Mouse (Mus musculus) MEL (cell line): Measurements from ENCODE around the gene Eid1. TPM values are rescaled to one million over a fixed set of nuclear protein-coding genes. Genes with fewer than 3 reads are reported as not detected.

Experiments
- DNase-seq: peaks from one replicate; pipeline ENCODE4 v3.0.0; 2011; ENCODE audit warnings: low read depth, low spot score
- H3K27ac ChIP-seq: 2 replicates; pipeline ENCODE4 v1.5.1; 2012; ENCODE audit warnings: low read depth, mild to moderate bottlenecking, control low read depth, low read length, moderate library complexity; ENCODE audit not compliant: control insufficient read depth
- H3K27me3 ChIP-seq, 2 experiments: fragments of 150-350 bp in 1 of 2; sonication (generic) in 1 of 2; 2 replicates each; pipeline ENCODE4 v1.6.1; 2012; ENCODE audit warnings: low read length in 2 of 2, mild to moderate bottlenecking in 2 of 2, improper control_type of control experiment in 1 of 2, moderate library complexity in 1 of 2; ENCODE audit not compliant: insufficient read depth in 2 of 2, control insufficient read depth in 1 of 2
- H3K36me3 ChIP-seq, 2 experiments: 2 replicates each; pipeline ENCODE4 v1.6.1; 2012 to 2014; ENCODE audit warnings: low read length in 2 of 2, improper control_type of control experiment in 1 of 2, inconsistent platforms in 1 of 2, mild to moderate bottlenecking in 1 of 2; ENCODE audit not compliant: insufficient read depth in 2 of 2, control insufficient read depth in 1 of 2
- H3K4me1 ChIP-seq, 2 experiments: fragments of 150-350 bp in 1 of 2; sonication (generic) in 1 of 2; 2 replicates each; pipeline ENCODE4 v1.6.1; 2012; ENCODE audit warnings: low read length in 2 of 2, improper control_type of control experiment in 1 of 2, mild to moderate bottlenecking in 1 of 2; ENCODE audit not compliant: insufficient read depth in 2 of 2, control insufficient read depth in 1 of 2
- H3K4me3 ChIP-seq, 2 experiments: fragments of 150-350 bp in 1 of 2; sonication (generic) in 1 of 2; 2 replicates each; pipeline ENCODE4 v1.5.1; 2012; ENCODE audit warnings: low read depth in 2 of 2, low read length in 2 of 2, mild to moderate bottlenecking in 2 of 2, moderate library complexity in 2 of 2, control low read depth in 1 of 2, improper control_type of control experiment in 1 of 2; ENCODE audit not compliant: control insufficient read depth in 1 of 2, insufficient read depth in 1 of 2
- H3K79me2 ChIP-seq: 2 replicates; pipeline ENCODE4 v1.6.1; 2012; ENCODE audit warnings: mild to moderate bottlenecking, low read length, moderate library complexity; ENCODE audit not compliant: control insufficient read depth, poor library complexity, insufficient read depth
- H3K9ac ChIP-seq: 2 replicates; pipeline ENCODE4 v1.6.1; 2012; ENCODE audit warnings: low read depth, mild to moderate bottlenecking, control low read depth, low read length, moderate library complexity; ENCODE audit not compliant: control insufficient read depth, poor library complexity, severe bottlenecking
- H3K9me3 ChIP-seq: fragments of 150-350 bp; sonication (generic); replicated peaks from 2 replicates; pipeline ENCODE4 v1.6.1; 2012; ENCODE audit warnings: mild to moderate bottlenecking, low read length, improper control_type of control experiment, moderate library complexity; ENCODE audit not compliant: insufficient read depth
- EP300 ChIP-seq, 2 experiments: IDR thresholded peaks; 2 replicates each; pipeline ENCODE4 v1.6.1; 2011; ENCODE audit warnings: improper control_type of control experiment in 2 of 2, low read length in 2 of 2, low read depth in 1 of 2, mild to moderate bottlenecking in 1 of 2
- GATA1 ChIP-seq: IDR thresholded peaks from 2 replicates; pipeline ENCODE4 v1.6.1; 2011; ENCODE audit warnings: low read depth, low read length, improper control_type of control experiment
- HCFC1 ChIP-seq: IDR thresholded peaks from 2 replicates; pipeline ENCODE4 v1.6.1; 2012; ENCODE audit warnings: low read depth, mild to moderate bottlenecking, inconsistent platforms, low read length, improper control_type of control experiment, moderate library complexity
- KAT2A ChIP-seq: conservative IDR thresholded peaks from 2 replicates; pipeline ENCODE4 v1.6.1; 2012; ENCODE audit warnings: low read depth, low read length, improper control_type of control experiment, inconsistent platforms
- MXI1 ChIP-seq: IDR thresholded peaks from 2 replicates; pipeline ENCODE4 v1.6.1; 2011; ENCODE audit warnings: mild to moderate bottlenecking, low read depth, low read length, improper control_type of control experiment
- MYC ChIP-seq: IDR thresholded peaks from 2 replicates; pipeline ENCODE4 v1.6.1; 2011; ENCODE audit warnings: low read depth, mild to moderate bottlenecking, low read length, improper control_type of control experiment, moderate library complexity
- POLR2AphosphoS2 ChIP-seq: IDR thresholded peaks from 2 replicates; pipeline ENCODE4 v1.6.1; 2011; ENCODE audit warnings: low read length, improper control_type of control experiment
- POLR2AphosphoS5 ChIP-seq: IDR thresholded peaks from 2 replicates; pipeline ENCODE4 v1.6.1; 2012; ENCODE audit warnings: low read depth, borderline replicate concordance, mild to moderate bottlenecking, inconsistent platforms, low read length, moderate library complexity, mixed read lengths
- RAD21 ChIP-seq: IDR thresholded peaks from 2 replicates; pipeline ENCODE4 v1.6.1; 2011; ENCODE audit warnings: mild to moderate bottlenecking, low read depth, low read length, improper control_type of control experiment
- TBP ChIP-seq: IDR thresholded peaks from 2 replicates; pipeline ENCODE4 v1.8.0; 2011; ENCODE audit warnings: low read depth, low read length, improper control_type of control experiment
- USF1 ChIP-seq: IDR thresholded peaks from 2 replicates; pipeline ENCODE4 v1.6.1; 2014; ENCODE audit warnings: low read depth, mild to moderate bottlenecking, inconsistent platforms, low read length, improper control_type of control experiment, moderate library complexity
- ZC3H11A ChIP-seq: IDR thresholded peaks from 2 replicates; pipeline ENCODE4 v1.6.1; 2012; ENCODE audit warnings: low read depth, mild to moderate bottlenecking, inconsistent platforms, low read length, improper control_type of control experiment
- ZMIZ1 ChIP-seq: IDR thresholded peaks from 2 replicates; pipeline ENCODE4 v1.6.1; 2012; ENCODE audit warnings: low read depth, mild to moderate bottlenecking, inconsistent platforms, low read length, improper control_type of control experiment, moderate library complexity
- ZNF384 ChIP-seq: IDR thresholded peaks from 2 replicates; pipeline ENCODE4 v1.6.1; 2012; ENCODE audit warnings: low read depth, mild to moderate bottlenecking, inconsistent platforms, low read length, improper control_type of control experiment
- polyA plus RNA-seq, 2 experiments: library from polyadenylated mRNA; stranded (reverse) in 1 of 2; unstranded in 1 of 2; fragments of >175 nt in 1 of 2; fragments of >200 nt in 1 of 2; gene quantifications; 2 replicates each; pipeline versions ENCODE4 v1.2.1 to v1.2.4; 2012; ENCODE audit warnings: low replicate concordance in 2 of 2, low read depth in 1 of 2; ENCODE audit not compliant: insufficient read length in 2 of 2, insufficient read depth in 1 of 2, missing spikeins in 1 of 2
- total RNA-seq: library from RNA; depleted of rRNA; stranded (reverse); fragments of 300-350 nt; gene quantifications from 2 replicates; pipeline ENCODE4 v1.2.3, GENCODE M21; 2012

The Eid1 gene
- total and polyA plus RNA-seq, 3 experiments = 16.4 to 33.9 TPM; not detected in 1

GRCm38 (mm10) chr2:125683895-125684294, 11.0 kb downstream of the Eid1 start:
- DNase-seq = no peak
- TF ChIP-seq GATA1 (no peak), USF1 (peak; percentile 23; the same call in 1 of the 2 replicates)
- TF ChIP-seq, all 39 proteins: peak for 1
- no peak overlapping the region for H3K9ac ChIP-seq

GRCm38 (mm10) chr2:125684559-125685440, 11.9 kb downstream of the Eid1 start:
- DNase-seq = no peak
- no peaks in the 10 kb centered on the region for H3K9me3 ChIP-seq
- TF ChIP-seq KAT2A (no peak), TBP (no peak), HCFC1 (no peak), RAD21 (no peak), MXI1 (no peak), ZNF384 (no peak)
- H3K4me1 ChIP-seq = no peaks in the 10 kb centered on the region
- no peak overlapping the region for H3K27ac ChIP-seq
- H3K27me3 ChIP-seq = peaks cover 0 to 3% of the 10 kb centered on the region in 2 experiments; a peak in 1 of 4 replicates
- H3K79me2 ChIP-seq = no peaks in the 10 kb centered on the region
- H3K4me3 ChIP-seq = no peak overlapping the region
- H3K36me3 ChIP-seq = no peaks in the 10 kb centered on the region
- no peak overlapping the region for H3K9ac ChIP-seq

More at GRCm38 (mm10) chr2:125683895-125684294, 11.0 kb downstream of the Eid1 start:
- no peaks in the 10 kb centered on the region for H3K79me2 ChIP-seq
- peaks cover 0 to 3% of the 10 kb centered on the region in 2 experiments; a peak in 1 of 4 replicates for H3K27me3 ChIP-seq
- H3K4me3 ChIP-seq = no peak overlapping the region
- no peaks in the 10 kb centered on the region for H3K9me3 ChIP-seq
- no peaks in the 10 kb centered on the region for H3K36me3 ChIP-seq
- no peaks in the 10 kb centered on the region for H3K4me1 ChIP-seq
- H3K27ac ChIP-seq = no peak overlapping the region

- no peaks in the 10 kb centered on the region for H3K9me3 ChIP-seq
- H3K36me3 ChIP-seq = no peaks in the 10 kb centered on the region
- no peak for TF ChIP-seq ZMIZ1
- TF ChIP-seq GATA1 = no peak
- no peak for TF ChIP-seq EP300 (IDR thresholded peaks at IDR 0.05; ENCODE audit: low read depth in 1 of 2, low read length in 2 of 2)
- TF ChIP-seq POLR2AphosphoS5 = no peak
- no peak for TF ChIP-seq POLR2AphosphoS2
- no peak for TF ChIP-seq ZC3H11A
- TF ChIP-seq KAT2A = no peak
- TF ChIP-seq MYC = no peak
- H3K4me1 ChIP-seq = no peaks in the 10 kb centered on the region
- H3K4me3 ChIP-seq = no peak overlapping the region
- H3K27me3 ChIP-seq = peaks cover 0 to 3% of the 10 kb centered on the region in 2 experiments; a peak in 1 of 4 replicates
- H3K79me2 ChIP-seq = no peaks in the 10 kb centered on the region
- H3K9ac ChIP-seq = no peak overlapping the region
- H3K27ac ChIP-seq = no peak overlapping the region
- DNase-seq = no peak
These were observed 12.7 kb downstream of the Eid1 start for GRCm38 (mm10) chr2:125685441-125686150.
